Mouse (Mus musculus): ENCODE results near the gene Gm10300.

The Gm10300 gene

GRCm38 (mm10) chr4:132051321-132052275 is 22.9 kb upstream of the Gm10300 start:
- no peak for DNase-seq

DNA sequence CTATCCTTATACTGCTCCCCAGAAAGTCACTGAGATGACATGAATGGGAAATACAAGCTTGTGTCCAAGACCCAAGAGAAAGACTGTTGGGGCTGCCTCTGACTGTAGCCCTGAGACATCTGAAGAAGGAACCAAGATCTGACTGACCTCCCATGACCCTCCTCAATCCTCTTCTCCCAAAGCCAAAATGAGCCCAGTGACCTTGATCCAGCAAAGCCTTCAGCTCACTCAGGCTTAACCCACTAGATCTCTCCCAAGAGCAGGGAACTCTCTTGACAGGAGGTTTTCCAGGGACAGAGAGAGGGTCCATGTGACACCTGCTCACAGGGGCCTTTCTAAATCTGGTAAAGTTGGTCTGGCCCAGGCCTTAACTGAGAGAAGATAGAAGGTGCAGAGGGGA is 17.2 kb upstream of the Gm10300 start:
- DNase-seq = no peak

- DNase-seq = no peak
Observed at GRCm38 (mm10) chr4:132059541-132059940, 15.0 kb upstream of the Gm10300 start.

DNA sequence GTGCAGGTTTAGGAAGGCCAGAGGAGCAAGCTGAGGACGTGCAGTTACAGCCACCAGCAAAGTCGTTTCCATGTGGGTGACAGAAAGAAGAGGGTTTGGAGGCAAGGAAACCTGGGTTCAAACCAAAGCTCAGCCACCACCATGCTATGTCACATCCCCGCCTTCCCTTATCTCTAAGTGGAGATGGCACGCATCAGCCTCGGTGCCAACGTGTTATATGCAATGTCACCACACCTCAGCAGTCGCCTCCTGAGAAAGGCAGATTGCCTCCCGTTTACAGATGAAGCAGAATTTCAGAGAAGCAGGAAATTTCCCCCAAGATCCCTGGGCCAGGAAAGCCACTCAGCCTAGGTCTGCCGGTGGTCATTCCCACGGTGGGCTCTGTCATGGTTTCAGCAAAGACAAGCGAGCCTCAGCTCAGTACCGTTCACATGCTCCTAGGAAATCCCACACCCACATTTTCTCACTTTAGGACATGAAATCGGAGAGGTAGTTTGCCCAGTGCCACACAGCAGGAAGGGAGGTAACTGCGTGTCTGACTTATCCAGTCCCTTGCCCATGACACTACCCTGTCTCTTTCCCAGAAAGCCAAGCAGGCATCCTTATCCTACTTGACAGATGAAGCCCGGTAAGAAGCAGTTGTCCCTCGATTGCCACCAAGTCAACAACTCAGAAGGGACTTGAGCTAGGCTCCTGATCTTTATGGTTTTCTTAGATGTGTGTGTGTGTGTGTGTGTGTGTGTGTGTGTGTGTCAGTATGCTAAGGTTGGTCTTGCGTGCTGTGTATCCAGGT is 14.3 kb upstream of the Gm10300 start:
- DNase-seq = no peak

DNA sequence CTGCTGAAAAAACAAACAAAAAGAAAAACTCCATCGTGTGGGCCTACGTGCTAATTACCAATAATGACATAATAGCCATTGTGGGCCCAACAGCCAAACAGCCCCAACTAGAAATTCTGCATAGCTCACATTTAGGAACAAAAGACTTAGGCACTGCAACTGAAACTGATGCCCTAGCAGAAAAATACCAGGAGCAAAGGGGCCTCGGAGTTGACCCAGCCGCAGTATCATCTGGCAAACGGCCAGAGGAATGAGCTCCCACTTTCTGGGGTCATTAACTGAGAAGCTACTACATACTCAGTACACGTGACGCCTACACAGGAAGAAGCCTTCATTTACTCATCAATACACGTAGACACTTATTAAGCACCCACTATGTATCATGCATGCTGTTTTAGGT is 12.2 kb upstream of the Gm10300 start:
- DNase-seq = no peak

GRCm38 (mm10) chr4:132062934-132063884 is 11.3 kb upstream of the Gm10300 start:
- DNase-seq = no peak

GRCm38 (mm10) chr4:132064550-132064949 is 9.9 kb upstream of the Gm10300 start:
- no peak for DNase-seq

DNA sequence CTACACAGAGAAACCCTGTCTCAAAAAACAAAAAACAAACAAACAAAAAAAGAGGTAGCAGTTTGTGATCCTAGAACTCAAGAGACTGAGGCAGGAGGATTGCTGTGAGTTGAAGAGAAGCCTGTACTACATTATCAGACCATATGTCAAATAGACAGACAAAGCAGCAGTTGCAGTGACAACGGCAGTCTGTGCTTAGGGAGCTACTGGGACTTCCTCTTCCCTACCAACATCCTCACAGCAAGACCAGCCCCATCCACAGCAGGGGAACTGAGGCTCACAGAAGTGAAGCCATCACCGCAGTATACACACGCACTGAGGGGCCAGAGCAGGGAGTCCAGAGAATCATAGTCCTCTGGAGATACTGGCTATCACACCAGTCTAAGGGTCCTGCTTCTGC is 8.9 kb upstream of the Gm10300 start:
- no peak for DNase-seq

DNA sequence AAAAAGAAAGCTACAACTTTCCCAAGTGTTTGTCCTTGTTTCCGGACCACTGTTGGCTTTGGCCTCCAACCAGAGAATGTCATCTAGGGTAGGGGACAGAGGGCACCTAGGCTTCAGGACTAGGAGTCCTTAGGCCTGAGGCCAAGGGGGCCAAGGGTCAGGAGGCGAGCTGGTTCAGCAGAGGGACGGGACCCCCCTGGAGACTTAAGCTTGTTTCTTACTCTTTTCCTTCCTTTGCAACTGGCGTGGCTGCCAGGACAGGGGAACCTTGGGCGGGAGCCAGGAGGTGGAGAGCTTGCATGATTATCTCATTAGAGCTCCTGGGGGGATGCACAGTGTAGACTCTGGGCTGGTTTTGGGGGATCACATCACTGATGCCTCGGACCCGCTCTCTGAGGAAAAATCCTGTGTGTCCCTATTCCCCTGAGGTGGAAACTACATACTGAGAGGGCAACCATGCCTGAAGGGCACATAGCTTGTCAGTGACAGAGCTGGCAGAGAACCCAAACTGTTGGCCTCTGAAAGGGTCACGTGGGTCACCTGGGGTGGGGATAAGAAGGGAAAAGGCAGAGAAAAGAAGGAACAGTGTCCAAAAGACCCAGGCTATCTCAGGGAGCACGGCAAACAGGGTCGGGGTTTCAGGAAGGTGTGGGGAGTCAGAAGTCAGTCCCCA is 8.3 kb upstream of the Gm10300 start:
- DNase-seq = peak; percentile 72 to 81

- DNase-seq = peak; percentile 74 to 78
Observed at GRCm38 (mm10) chr4:132067112-132067937, 7.2 kb upstream of the Gm10300 start.

GRCm38 (mm10) chr4:132067938-132068235 is 6.6 kb upstream of the Gm10300 start:
- peak in 1 of 2 experiments; percentile 80 for DNase-seq

GRCm38 (mm10) chr4:132071674-132072073 is 2.8 kb upstream of the Gm10300 start:
- DNase-seq = no peak

GRCm38 (mm10) chr4:132072156-132072555 is 2.3 kb upstream of the Gm10300 start:
- DNase-seq = no peak

- DNase-seq = peak; percentile 61 to 64
Observed at GRCm38 (mm10) chr4:132072946-132073345, 1.6 kb upstream of the Gm10300 start.

DNA sequence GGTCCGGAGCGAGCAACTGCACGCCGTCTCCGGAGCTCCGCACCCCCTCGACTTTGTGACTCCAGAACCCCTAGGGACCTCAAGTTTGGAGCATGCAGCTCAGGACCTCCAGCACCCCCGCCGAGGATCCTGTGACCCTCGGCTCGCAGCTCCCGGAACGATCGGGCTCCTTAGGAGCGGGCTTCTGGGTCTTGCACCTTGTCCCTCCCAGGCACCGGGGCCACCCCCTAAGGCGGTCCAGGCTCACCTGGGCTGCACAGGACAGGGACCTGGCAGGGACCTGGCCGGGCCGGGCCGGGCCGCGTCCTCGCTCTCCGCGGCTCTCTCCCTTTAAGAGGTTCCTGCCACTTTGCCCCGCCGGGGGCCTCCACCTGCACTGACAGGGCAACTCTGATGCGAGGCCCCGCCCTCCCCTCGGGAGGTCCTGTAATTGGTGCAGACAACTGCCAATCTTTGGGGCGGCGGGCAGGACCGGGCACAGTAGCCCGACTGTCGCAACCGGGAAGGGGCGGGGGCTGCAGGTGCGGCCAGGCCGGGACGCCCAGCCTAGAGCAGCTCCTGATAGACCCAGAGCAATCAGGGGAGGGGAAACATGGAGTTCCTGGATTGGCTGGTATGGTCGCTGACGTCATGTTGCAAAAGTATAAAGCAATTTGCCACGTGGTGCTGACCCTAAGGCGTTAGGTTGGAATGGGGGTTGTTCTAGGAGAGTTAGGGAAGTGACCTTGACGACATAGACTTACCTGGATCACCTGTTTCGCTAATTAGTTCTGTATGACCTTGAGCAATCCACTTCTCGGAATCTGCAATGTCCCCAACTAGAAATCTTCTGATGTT is 654 bp downstream of the Gm10300 start, which contains the start of gene Epb41:
TSS of gene Epb41 (minus strand) at position 389 of the 837 bp plus-strand sequence.
- peak; percentile 100 for DNase-seq

GRCm38 (mm10) chr4:132075796-132076195 is 1.3 kb downstream of the Gm10300 start:
- no peak for DNase-seq

- no peak for DNase-seq
Observed at GRCm38 (mm10) chr4:132076480-132077405, 2.2 kb downstream of the Gm10300 start.

DNA sequence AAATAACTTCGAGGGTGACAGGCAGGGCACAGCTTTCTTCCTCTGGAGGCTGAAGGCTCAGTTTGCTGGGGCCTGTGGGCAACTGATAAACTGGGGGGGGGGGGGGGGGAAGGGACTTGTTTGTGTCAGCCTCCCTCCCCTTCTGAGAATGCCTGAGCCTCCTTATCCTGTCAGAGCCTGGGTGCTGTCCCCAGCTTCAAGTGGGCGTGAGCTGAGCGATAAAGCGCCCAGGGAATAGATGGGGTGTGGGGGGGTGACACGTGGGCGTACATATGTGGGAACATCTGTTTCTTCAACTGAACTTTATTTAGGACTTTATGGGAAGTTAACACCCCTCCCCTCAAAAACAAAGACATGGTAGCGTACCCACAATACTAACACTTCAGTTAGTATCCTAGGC is 2.9 kb downstream of the Gm10300 start:
- DNase-seq = no peak

DNA sequence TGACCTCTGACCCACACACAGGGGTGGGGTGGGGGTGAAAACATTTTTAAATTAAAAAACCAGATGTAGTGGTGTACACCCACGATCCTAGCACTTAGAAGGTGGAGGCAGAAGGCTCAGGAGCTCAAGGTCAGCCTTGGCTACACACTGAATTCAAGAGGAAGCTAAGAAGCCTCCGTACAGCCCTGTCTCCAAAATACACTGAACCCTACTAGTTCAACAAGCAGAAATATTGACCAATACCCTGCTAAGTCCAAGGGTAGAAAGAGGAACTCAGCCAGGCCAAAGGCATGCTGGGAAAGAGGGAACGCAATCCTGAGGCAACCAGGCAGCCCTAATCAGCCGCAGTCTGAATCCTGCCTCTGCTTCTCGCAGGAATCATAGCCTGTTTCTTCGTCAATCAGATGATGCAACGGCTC is 3.8 kb downstream of the Gm10300 start:
- DNase-seq = no peak
